Mouse (Mus musculus): ENCODE measurements at regions not wholly inside any gene's neighbourhood (a gene's known extent, or its start where the extent isn't known, plus 50 kb on each side); places are given as distances from the start of the nearest gene placed in this dataset.

- no peak for DNase-seq (ENCODE audit: low spot score)
These were observed 149.8 kb downstream of the Satb1 start for GRCm38 (mm10) chr17:51683318-51683717.

DNA sequence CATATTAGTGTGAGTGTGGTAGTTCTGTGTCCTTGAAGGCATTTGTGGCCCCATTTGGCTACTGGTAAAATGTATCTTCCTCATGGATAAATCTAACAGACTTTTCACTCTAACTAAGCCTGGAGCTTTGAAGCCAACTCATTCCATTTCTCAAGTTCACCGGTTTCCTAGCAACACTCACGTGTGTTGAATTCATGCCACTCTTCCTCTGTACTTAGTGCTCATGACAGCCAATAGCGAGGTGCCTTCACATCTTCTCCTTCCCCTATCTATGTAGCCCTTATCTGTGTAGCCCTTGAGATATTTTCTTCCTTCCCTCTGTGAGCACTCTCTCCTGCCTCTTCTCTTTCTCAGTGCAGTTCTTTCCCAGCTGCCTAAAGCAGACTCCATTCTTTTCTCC, 150.7 kb downstream of the Satb1 start:
- DNase-seq (ENCODE audit: low spot score): no peak

DNA sequence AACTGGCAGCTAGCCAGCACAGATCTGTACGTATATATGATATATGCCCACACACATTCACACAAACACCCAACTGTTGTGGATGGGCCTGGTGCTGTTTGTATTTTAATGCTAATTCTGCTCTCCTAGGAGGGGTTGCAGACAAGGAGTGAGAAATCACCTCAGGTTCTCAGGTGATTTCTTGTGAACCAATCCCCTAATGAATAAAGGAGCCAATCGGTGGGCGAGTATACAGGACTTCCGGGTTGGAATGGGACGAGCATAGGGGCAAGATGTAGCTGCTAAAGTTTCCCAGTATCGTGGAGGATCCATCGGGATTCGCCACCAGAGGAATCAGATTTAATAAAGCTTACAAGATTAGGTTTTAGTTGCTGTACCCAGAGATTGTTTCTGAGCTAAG, 155.6 kb downstream of the Satb1 start:
- no peak for DNase-seq (ENCODE audit: low spot score)

- no peak for DNase-seq (ENCODE audit: low spot score)
These were observed 174.7 kb downstream of the Satb1 start for GRCm38 (mm10) chr17:51658408-51658807.

- DNase-seq (ENCODE audit: low spot score): no peak
These were observed 179.2 kb downstream of the Satb1 start for GRCm38 (mm10) chr17:51653881-51654280.

DNA sequence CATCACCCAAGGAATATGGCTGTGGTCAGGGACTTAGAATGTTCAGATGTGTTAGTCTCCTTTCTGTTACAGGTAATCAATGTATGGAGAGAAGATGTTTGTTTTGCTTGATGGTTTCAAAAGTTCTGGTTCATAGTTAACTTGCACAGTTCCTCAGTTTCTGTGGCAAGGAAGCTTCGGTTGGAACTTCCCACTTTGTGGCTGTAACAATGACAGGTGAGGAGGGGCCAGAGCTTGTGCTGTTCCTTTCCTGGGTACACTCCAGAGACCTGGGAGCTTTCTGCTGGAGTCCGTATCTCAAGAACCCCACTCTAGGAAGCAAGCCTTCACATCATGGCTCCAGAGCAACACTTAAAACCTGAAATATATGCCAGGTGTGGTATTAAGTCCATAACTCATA, 181.2 kb downstream of the Satb1 start:
- no peak for DNase-seq (ENCODE audit: low spot score)

- DNase-seq (ENCODE audit: low spot score): no peak
These were observed 183.8 kb downstream of the Satb1 start for GRCm38 (mm10) chr17:51649213-51649815.

- no peak for DNase-seq (ENCODE audit: low spot score)
These were observed 186.7 kb downstream of the Satb1 start for GRCm38 (mm10) chr17:51646416-51646815.

- DNase-seq (ENCODE audit: low spot score): no peak
These were observed 187.2 kb downstream of the Satb1 start for GRCm38 (mm10) chr17:51645866-51646265.

- no peak for DNase-seq (ENCODE audit: low spot score)
These were observed 190.4 kb downstream of the Satb1 start for GRCm38 (mm10) chr17:51642682-51643081.

DNA sequence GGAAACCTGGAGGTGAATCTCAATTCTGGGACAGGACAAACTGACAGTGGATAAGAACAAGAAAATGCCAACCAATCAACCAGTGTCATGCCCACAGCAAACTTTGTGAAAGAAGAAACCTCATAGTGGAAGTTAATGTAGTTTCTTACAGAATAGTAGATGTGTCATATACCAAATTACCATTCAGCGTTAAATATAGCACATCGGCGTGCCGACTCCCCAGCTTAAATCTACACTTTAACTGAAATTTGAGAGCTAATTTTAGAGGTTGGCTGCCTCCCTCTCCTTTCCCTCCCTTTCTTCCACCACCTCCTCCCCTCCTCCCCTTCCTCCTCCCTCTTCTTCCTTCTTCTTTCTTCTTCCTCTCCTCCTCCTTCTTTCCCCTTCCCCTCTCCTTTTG, 197.2 kb downstream of the Satb1 start:
- DNase-seq (ENCODE audit: low spot score): no peak

DNA sequence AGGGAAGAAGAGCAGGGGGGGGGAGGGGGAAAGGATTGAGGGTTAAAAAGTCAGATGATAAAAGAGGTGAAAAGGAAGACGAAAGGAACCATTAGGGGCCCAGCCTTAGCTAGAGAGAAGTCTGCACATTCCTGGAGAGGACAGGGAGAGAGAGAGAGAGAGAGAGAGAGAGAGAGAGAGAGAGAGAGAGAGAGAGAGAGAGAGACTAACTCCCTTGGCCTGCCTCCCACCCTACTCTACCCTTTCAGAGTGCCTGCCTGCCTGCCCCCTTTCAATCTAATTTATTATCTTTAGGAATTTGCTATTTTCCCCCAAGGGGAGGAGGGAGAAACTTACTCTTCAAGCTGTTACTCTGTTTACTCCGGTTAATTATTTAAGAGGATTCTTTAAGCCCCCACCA, 201.5 kb downstream of the Satb1 start:
- DNase-seq (ENCODE audit: low spot score): no peak

GRCm38 (mm10) chr17:51620528-51620927, 212.6 kb downstream of the Satb1 start:
- DNase-seq (ENCODE audit: low spot score): no peak

DNA sequence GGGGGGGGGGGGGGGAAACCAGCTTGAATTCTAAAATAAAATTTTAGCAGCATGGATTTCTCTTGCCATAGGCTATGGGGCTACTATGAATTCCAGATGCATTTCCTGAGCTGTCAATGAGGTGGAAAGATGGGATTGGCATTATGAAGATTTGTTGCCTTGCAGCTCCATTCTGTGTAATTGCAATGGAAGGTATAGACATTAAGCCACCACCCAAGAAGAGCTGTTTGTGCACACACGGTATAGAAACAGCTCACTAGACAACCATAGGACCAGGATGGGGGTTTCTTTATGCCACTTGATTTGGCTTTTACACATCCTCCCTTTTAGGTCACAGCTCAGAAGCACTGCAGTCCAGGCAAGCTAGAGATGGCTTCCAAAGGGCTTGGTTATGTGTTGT, 247.8 kb downstream of the Satb1 start:
- no peak for DNase-seq (ENCODE audit: low spot score)

DNA sequence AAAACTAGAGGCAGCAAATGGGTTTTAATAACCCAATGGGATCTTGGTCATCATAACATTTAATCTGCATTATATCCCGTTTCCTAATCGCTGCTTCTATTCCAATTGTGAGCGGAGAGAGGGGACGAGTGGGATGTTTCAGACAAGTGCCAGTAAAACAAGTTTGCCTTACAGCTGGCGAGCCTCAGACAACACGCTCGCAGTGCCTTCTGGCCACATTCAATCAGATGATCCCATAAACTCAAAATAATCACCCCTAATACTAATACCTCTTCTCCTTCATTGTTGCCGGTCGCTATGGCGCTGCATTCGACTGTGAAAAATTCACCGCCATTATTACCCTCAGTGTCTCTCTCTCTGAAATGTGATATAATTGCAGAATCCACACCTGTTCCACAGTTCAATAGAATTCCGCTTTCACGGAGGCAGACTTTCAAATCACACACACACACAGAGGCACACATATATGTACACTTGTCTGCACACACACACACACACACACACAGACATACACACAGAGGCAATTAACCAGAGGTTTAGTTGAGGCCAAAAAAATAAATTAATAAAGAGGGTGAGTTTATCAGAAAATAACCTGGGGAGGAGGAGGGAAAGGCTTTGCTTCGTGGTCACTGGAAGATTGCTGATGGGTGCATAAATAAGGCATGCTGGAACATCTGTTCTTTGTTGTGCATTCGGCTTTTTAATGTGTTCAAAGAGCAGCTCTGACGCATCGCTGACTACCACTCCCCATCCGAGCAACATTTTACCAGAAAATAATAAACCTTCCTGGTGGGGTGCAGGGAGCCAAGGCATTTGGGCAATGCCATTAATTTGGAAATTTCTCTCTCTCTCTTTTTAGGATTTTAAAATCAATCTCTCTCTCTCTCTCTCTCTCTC, 248.9 kb downstream of the Satb1 start:
- DNase-seq (ENCODE audit: low spot score): no peak

GRCm38 (mm10) chr17:51583277-51583676, 249.8 kb downstream of the Satb1 start:
- no peak for DNase-seq (ENCODE audit: low spot score)

- DNase-seq (ENCODE audit: low spot score): no peak
These were observed 277.2 kb downstream of the Satb1 start for GRCm38 (mm10) chr17:51555854-51556253.

- DNase-seq (ENCODE audit: low spot score): no peak
These were observed 278.6 kb downstream of the Satb1 start for GRCm38 (mm10) chr17:51554446-51554845.

GRCm38 (mm10) chr17:51552277-51553015, 280.6 kb downstream of the Satb1 start:
- DNase-seq (ENCODE audit: low spot score): no peak

GRCm38 (mm10) chr17:51546999-51547398, 286.1 kb downstream of the Satb1 start:
- DNase-seq (ENCODE audit: low spot score): no peak

DNA sequence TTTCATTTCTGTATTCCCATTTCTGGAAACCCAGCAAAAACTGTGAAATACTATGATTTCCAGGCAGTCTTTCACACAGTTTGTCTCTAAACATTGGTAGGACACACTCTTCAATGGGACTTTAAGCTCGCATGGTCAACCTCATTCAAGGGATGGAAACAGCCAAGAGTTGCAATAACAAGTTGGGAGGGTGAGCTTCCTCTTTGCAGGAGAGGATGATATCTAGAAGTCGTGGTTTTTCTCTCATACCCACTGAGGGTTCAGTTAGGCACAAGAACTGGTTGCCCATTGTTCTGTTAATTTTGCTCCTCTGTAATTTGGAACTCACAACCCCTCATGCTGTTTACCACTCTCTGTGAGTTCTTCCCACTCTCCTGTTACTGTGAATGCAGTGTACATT, 290.5 kb downstream of the Satb1 start:
- no peak for DNase-seq (ENCODE audit: low spot score)

DNA sequence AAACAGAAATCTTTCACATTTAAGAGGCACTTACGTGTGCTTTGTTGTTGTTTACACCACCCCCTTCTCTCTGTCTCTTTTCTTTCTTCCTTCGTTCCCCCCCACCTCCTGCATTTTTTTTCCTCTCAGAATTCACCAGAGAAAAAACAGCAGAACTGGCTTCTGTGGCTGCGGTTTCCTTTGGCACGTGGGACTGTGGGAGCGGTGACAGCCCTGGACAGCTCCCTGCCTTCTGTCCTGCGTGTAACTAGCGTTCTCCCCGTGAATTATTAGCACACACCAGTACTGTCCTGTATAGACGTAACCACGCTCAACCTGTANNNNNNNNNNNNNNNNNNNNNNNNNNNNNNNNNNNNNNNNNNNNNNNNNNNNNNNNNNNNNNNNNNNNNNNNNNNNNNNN, 298.4 kb downstream of the Satb1 start:
- no peak for DNase-seq (ENCODE audit: low spot score)

GRCm38 (mm10) chr17:51534270-51534669, 298.8 kb downstream of the Satb1 start:
- no peak for DNase-seq (ENCODE audit: low spot score)
